Mouse (Mus musculus): ENCODE measurements at regions not wholly inside any gene's neighbourhood (a gene's known extent, or its start where the extent isn't known, plus 50 kb on each side); places are given as distances from the start of the nearest gene placed in this dataset.

- DNase-seq: no peak
Observed at GRCm38 (mm10) chr10:12248853-12249252, 620.3 kb downstream of the Utrn start.

- DNase-seq: no peak
Observed at GRCm38 (mm10) chr10:12253274-12253673, 615.9 kb downstream of the Utrn start.

GRCm38 (mm10) chr10:12285679-12286078 lies 583.5 kb downstream of the Utrn start:
- no peak for DNase-seq

DNA sequence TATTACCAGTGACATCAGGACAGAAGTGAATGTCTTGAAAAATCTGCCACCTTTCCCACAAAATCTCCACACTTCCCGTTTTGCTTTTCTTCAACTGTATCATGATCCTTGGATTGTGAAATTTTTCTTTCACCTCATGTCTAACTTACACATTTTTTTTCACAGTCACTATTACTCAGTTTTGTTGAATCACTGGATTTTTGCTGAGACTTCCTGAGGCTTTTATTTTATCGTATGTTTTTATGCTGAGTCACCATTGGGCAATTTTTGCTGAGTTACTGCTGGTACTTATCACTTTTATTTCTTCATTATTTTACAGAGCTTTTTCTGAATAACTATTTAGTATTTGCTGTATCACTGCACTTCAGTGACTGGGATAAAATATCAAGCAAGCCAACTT lies 570.3 kb downstream of the Utrn start:
- no peak for DNase-seq

DNA sequence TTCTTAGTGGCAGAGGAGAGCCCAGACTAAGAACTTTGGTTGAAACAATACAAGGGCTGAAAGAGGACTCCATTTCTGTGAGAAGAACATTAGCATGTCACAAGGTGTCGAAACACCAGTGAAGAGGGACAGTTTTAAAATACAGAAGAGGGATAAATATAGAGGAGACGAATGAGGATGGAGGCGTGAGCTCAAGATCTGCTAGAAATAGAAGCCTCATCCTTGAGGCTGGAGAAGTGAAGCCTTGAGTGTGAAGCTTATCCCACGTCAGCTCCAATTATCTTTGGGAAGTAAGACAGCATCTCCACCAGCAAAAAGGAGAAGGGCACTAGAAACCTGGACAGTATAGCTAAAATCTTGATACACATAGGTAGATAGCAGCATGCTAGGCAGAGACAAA lies 566.8 kb downstream of the Utrn start:
- no peak for DNase-seq

GRCm38 (mm10) chr10:12320311-12320710 lies 548.9 kb downstream of the Utrn start:
- no peak for DNase-seq

Data from lung, adult 18-20 months (tissue).